Mouse (Mus musculus) lung, adult 2 months (tissue): ENCODE measurements at regions not wholly inside any gene's neighbourhood (a gene's known extent, or its start where the extent isn't known, plus 50 kb on each side); places are given as distances from the start of the nearest gene placed in this dataset.
"Not testable (repeated sequence)": the region's sequence is repeated elsewhere in the genome, so short reads cannot be mapped to it uniquely, and the experiment has no call there.

Source experiments
- DNase-seq: peaks from one replicate; pipeline ENCODE4 v3.0.0; 2022
- H3K4me1 ChIP-seq: fragments of 200-500 bp; 2 replicates; pipeline ENCODE4 v1.6.1; 2011; ENCODE audit warnings: low read length; ENCODE audit not compliant: control insufficient read depth, insufficient read depth
- H3K4me3 ChIP-seq: fragments of 200-500 bp; replicated peaks from 2 replicates; pipeline ENCODE3; 2011; ENCODE audit warnings: low read depth, mild to moderate bottlenecking, control low read depth, low read length; ENCODE audit errors: extremely low read depth
- CTCF ChIP-seq: fragments of 200-500 bp; IDR thresholded peaks from 2 replicates; pipeline ENCODE4 v1.5.1; 2011; ENCODE audit warnings: mild to moderate bottlenecking, low read length, control low read depth; ENCODE audit not compliant: insufficient read depth
- POLR2A ChIP-seq: fragments of 200-500 bp; IDR thresholded peaks from 2 replicates; pipeline ENCODE4 v1.6.1; 2011; ENCODE audit warnings: low read depth, mild to moderate bottlenecking, control low read depth, low read length, borderline replicate concordance; ENCODE audit errors: extremely low read depth
- WGBS: fragments of 180-500 bp; shearing (Covaris S2); methylation state at CpG from one replicate; pipeline ENCODE4 v1.1.7; 2018; 5-methylcytosine and 5-hydroxymethylcytosine counted together

DNA sequence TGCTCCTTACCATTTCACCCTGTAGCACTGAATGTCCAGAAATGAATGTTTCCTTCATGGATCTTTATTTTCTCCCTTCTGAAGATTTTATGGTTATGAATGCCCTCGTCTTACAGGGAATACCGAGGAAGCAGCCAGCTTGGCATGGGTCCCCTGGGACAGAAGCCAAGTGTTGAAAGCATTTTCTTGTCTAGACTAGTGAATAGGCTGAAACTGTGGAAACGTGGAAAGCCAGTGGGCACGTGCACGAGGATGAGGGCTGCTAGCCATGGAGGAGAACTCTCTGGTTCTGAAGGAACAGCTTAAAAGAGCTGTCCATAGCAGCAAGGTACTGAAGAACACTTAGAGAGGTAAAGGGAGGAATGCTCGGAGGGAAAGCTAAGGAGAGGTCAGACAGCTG, 457.3 kb upstream of the Cdh5 start:
- DNase-seq: peak; percentile 8
- Histone ChIP-seq H3K4me1 (no peaks in the 10 kb centered on the region), H3K4me3 (no peak overlapping the region)
- WGBS: 63% methylated on average over 6 of the region's 6 CpGs
- TF ChIP-seq POLR2A (no peak), CTCF (no peak)

DNA sequence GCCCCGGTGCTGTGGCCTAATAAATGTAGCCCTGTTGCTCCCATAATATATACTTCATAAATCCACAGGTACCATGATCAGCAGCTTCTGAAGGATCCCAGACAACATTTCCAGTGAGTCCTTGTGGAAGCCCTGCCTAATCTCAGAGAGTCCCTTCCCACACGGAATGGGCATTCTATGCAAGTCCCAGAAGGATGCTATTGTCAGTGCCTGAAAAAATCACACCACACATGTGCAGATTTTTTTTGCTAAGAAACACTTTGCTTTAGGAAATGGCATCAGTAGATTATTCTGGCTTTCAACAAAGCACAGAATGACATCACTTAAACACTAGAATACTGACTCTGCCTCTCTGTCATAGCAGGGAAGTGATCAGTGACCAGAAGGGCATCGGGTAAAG, 456.6 kb upstream of the Cdh5 start:
- no peak for DNase-seq
- TF ChIP-seq CTCF (no peak), POLR2A (no peak)
- no peaks in the 10 kb centered on the region for H3K4me1 ChIP-seq
- H3K4me3 ChIP-seq: no peak overlapping the region
- WGBS: 87% methylated on average over 3 of the region's 3 CpGs

DNA sequence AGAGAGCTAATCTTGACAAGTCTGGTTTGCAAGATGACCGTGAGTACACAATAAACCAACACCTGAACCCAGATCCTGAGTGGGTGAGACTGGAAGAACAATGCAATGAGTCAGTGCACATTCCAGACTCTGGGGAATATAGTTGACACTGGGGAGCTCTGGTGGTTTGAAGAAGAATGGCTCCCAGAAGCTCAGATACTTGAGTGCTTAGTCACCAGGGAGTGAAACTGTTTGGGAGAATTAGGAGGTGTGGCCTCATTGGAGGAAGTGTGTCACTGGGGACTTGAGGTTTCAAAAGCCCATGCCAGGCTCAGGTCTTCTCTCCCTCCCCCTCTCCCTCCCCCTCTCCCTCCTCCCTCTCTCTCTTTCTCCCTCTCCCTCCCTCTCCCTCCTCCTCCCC, 436.6 kb upstream of the Cdh5 start:
- WGBS: 79% methylated on average over 1 of the region's 1 CpGs
- Histone ChIP-seq H3K4me3 (no peak overlapping the region), H3K4me1 (no peaks in the 10 kb centered on the region)
- no peak for DNase-seq
- TF ChIP-seq POLR2A (no peak), CTCF (no peak)

DNA sequence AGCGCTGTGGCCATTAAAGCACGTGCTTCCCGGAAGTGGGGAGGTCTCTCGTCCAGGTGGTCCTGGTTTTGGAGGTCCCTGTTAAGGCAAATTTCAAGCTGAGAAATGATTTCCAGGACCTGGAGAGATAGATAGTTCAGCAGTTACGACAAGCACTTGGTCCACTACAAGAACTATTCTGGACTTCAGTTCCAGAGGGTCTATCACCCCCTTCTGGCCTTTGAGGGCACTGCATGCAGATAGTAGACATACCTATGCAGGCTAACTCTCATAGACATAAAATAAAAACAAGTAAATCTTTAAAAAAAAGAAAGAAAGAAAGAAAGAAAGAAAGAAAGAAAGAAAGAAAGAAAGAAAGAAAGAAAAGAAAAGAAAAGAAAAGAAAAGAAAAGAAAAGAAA, 415.2 kb upstream of the Cdh5 start:
- WGBS: 87% methylated on average over 5 of the region's 5 CpGs
- H3K4me3 ChIP-seq, H3K4me1 ChIP-seq, DNase-seq: not testable (repeated sequence)

DNA sequence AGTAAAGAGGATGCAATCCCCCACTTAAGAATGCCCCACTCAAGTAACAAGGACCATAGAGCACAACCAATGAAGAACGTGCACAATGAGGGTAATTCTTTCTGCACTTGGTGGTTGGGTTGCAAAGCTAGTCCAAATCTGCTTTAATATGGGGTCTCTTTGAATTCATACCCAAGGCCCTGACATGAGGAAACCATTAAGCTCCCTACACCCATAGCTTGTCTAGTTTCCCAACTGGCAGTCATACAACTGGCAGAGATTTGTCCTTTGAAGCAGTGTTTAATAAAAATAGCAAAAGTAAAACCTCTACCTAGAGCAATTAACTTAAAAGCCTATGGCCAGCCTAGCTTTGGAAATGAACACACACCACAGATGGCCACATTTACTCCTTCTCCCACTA, 411.0 kb upstream of the Cdh5 start:
- Histone ChIP-seq H3K4me3 (no peak overlapping the region), H3K4me1 (no peaks in the 10 kb centered on the region)
- TF ChIP-seq CTCF: no peak
- TF ChIP-seq POLR2A: no peak
- no peak for DNase-seq
- 86% methylated on average over 1 of the region's 1 CpGs for WGBS

- 91% methylated on average over 8 of the region's 8 CpGs for WGBS
- DNase-seq: no peak
- Histone ChIP-seq H3K4me1 (no peaks in the 10 kb centered on the region), H3K4me3 (no peak overlapping the region)
- TF ChIP-seq POLR2A: no peak
- no peak for TF ChIP-seq CTCF
Observed at GRCm38 (mm10) chr8:103693531-103693930, 407.9 kb upstream of the Cdh5 start.

- WGBS: 82% methylated on average over 7 of the region's 7 CpGs
- H3K4me1 ChIP-seq: no peaks in the 10 kb centered on the region
- H3K4me3 ChIP-seq: no peak overlapping the region
- DNase-seq: no peak
- TF ChIP-seq CTCF (no peak), POLR2A (no peak)
Observed at GRCm38 (mm10) chr8:103694331-103694891, 407.0 kb upstream of the Cdh5 start.

DNA sequence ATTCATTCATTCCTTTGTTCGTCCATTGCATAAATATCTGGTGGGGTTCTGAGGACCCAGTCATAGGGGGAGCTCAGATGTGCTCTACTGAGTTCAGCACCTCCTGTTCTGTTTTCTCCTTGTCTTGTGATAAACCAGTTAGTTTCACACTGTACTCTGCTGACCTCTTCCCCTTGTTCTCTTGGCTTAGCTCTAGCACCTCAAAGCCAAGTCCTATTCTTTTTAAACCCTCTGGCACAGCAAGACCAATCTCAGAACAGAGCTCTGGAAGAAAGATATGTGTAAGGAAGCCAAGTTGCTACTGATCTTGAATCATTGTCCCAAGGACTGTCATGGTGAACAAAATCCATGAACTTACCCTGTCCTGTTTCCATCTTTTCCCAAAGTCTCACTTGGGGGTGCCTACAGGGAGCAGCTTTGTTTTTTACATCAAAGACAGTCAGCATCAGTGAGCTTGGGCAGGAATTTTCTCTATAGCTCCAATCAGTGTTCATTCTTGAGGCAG, 402.4 kb upstream of the Cdh5 start:
- TF ChIP-seq CTCF (no peak), POLR2A (no peak)
- H3K4me3 ChIP-seq: no peak overlapping the region
- WGBS: 74% methylated on average over 1 of the region's 1 CpGs
- DNase-seq: no peak
- H3K4me1 ChIP-seq: no peaks in the 10 kb centered on the region

GRCm38 (mm10) chr8:103702236-103702635, 399.2 kb upstream of the Cdh5 start:
- H3K4me1 ChIP-seq: no peaks in the 10 kb centered on the region
- H3K4me3 ChIP-seq: no peak overlapping the region
- DNase-seq: no peak
- 50% methylated on average over 2 of the region's 2 CpGs for WGBS
- TF ChIP-seq POLR2A (no peak), CTCF (no peak)

- Histone ChIP-seq H3K4me1 (no peaks in the 10 kb centered on the region), H3K4me3 (no peak overlapping the region)
- DNase-seq: no peak
- 52% methylated on average over 2 of the region's 2 CpGs for WGBS
- TF ChIP-seq CTCF (no peak), POLR2A (no peak)
Observed at GRCm38 (mm10) chr8:103706084-103706483, 395.3 kb upstream of the Cdh5 start.

DNA sequence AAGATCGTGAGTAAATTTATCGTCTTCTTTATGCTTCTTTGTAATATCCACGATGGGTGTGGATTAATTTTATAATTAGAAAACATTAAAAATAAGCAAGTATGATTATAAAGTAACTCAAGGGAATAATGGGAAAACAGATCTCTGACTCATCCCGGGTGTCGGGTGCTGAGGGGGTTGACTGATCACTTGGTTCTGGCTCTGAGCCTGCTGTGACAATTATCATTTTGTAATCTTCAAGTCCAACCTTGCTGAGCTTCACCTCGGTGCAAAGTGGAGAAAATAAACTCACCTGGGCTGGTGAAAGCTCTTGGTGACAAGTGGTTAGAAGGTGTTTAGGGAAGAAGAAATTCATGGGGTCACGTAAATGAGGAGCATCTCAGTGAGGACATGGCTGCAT, 390.6 kb upstream of the Cdh5 start:
- not testable (repeated sequence) for H3K4me3 ChIP-seq, DNase-seq, H3K4me1 ChIP-seq
- WGBS: 74% methylated on average over 7 of the region's 7 CpGs
